ENCODE assay signal across 14 mouse cellular contexts in genomic region chr16:8595411-8595810, GRCm38 (mm10). TPM values are rescaled to one million over a fixed set of nuclear protein-coding genes. Genes with fewer than 3 reads are reported as not detected.
DNase-seq lines count a peak whose midpoint lies in the region; ATAC-seq and TF ChIP-seq lines count a peak whose summit lies in the region.
"Had no signal": no experiment of that assay in that cellular context is flagged by ENCODE, and none has a peak within 500 bp of the region (broad histone marks: within the 10 kb centered on the region; RNA-seq: fewer than 3 reads in every experiment).

No protein-coding gene starts in this region.

- no peak overlapping the region for H3K9ac ChIP-seq in embryonic facial prominence, embryonic 14.5 days (ENCODE audit: low read depth, low read length)
- no peak overlapping the region for H3K9ac ChIP-seq in liver, postnatal 0 days (replicated peaks)
- H3K9ac ChIP-seq: liver, embryonic 13.5 days had no signal

- no peaks in the 10 kb centered on the region for H3K27me3 ChIP-seq in embryonic facial prominence, embryonic 14.5 days (replicated peaks; ENCODE audit: control insufficient read depth, insufficient read depth, low read length)
- H3K27me3 ChIP-seq in embryonic facial prominence, embryonic 10.5 days (replicated peaks; ENCODE audit: low read depth, poor library complexity, severe bottlenecking), result no peaks in the 10 kb centered on the region
- no peaks in the 10 kb centered on the region for H3K27me3 ChIP-seq in liver, postnatal 0 days (ENCODE audit: insufficient read depth, low read length)
- H3K27me3 ChIP-seq: liver, embryonic 13.5 days had no signal

- peak; percentile 64 for DNase-seq in embryonic facial prominence, embryonic 14.5 days (ENCODE audit: low spot score)
- no peak for DNase-seq in embryonic facial prominence, embryonic 10.5 days (ENCODE audit: low spot score)
- peak; percentile 5 to 39 for DNase-seq in lung, postnatal 4 days
- DNase-seq in lung, postnatal 36 days, result no peak
- peak; percentile 28 to 52 for DNase-seq in left cerebral cortex, adult 18-20 months (ENCODE audit: low spot score in 2 of 2)
- DNase-seq in telencephalon, adult 2 months (ENCODE audit: low read depth, low spot score), result peak; percentile 79
- DNase-seq in liver, postnatal 0 days, result no peak
- no peak for DNase-seq in cerebellum, adult 18-20 months
- DNase-seq: adrenal gland, postnatal 10 days; cerebellum, postnatal 25 days; kidney, adult 8-10 months; liver, embryonic 13.5 days; thymus, adult 2 months had no signal

- ATAC-seq in embryonic facial prominence, embryonic 14.5 days (ENCODE audit: low read depth), result no peak
- ATAC-seq in liver, postnatal 0 days, result no peak

- no peak overlapping the region for H3K4me3 ChIP-seq in embryonic facial prominence, embryonic 14.5 days (ENCODE audit: low read depth, low read length)
- H3K4me3 ChIP-seq in embryonic facial prominence, embryonic 10.5 days, result no peak overlapping the region
- H3K4me3 ChIP-seq in liver, postnatal 0 days (ENCODE audit: low read depth, low read length), result no peak overlapping the region
- H3K4me3 ChIP-seq: liver, embryonic 13.5 days had no signal

- H3K27ac ChIP-seq in embryonic facial prominence, embryonic 14.5 days (replicated peaks; ENCODE audit: low read depth, low read length), result no peak overlapping the region
- no peak overlapping the region for H3K27ac ChIP-seq in embryonic facial prominence, embryonic 10.5 days (replicated peaks)
- no peak overlapping the region for H3K27ac ChIP-seq in liver, postnatal 0 days (ENCODE audit: low read depth)
- H3K27ac ChIP-seq: liver, embryonic 13.5 days had no signal

- 57% methylated on average over 4 of the region's 4 CpGs for WGBS in embryonic facial prominence, embryonic 14.5 days
- 81% methylated on average over 4 of the region's 4 CpGs for WGBS in embryonic facial prominence, embryonic 10.5 days
- WGBS in liver, postnatal 0 days (ENCODE audit: insufficient replicate concordance), result 68% methylated on average over 4 of the region's 4 CpGs

- no peaks in the 10 kb centered on the region for H3K36me3 ChIP-seq in embryonic facial prominence, embryonic 14.5 days (ENCODE audit: control insufficient read depth, insufficient read depth, low read length)
- no peaks in the 10 kb centered on the region; the same call in 1 of the 2 replicates for H3K36me3 ChIP-seq in embryonic facial prominence, embryonic 10.5 days (replicated peaks)
- no peaks in the 10 kb centered on the region for H3K36me3 ChIP-seq in liver, postnatal 0 days (replicated peaks; ENCODE audit: insufficient read depth, low read length)
- H3K36me3 ChIP-seq: G1E had no signal

- no peak for TF ChIP-seq CTCF in liver, postnatal 0 days (IDR thresholded peaks at IDR 0.05; ENCODE audit: low read depth)

- no peaks in the 10 kb centered on the region for H3K4me1 ChIP-seq in embryonic facial prominence, embryonic 14.5 days (ENCODE audit: control insufficient read depth, insufficient read depth, low read length)
- H3K4me1 ChIP-seq in embryonic facial prominence, embryonic 10.5 days, result no peaks in the 10 kb centered on the region
- H3K4me1 ChIP-seq in liver, postnatal 0 days (ENCODE audit: insufficient read depth), result no peaks in the 10 kb centered on the region
- H3K4me1 ChIP-seq: liver, embryonic 13.5 days had no signal

- H3K9me3 ChIP-seq in embryonic facial prominence, embryonic 14.5 days (ENCODE audit: control insufficient read depth, low read length), result no peaks in the 10 kb centered on the region
- H3K9me3 ChIP-seq in embryonic facial prominence, embryonic 10.5 days, result no peaks in the 10 kb centered on the region
- H3K9me3 ChIP-seq in liver, postnatal 0 days (ENCODE audit: low read length), result no peaks in the 10 kb centered on the region
- H3K9me3 ChIP-seq: G1E; liver, embryonic 13.5 days had no signal

- TF ChIP-seq EP300 in liver, postnatal 0 days (IDR thresholded peaks at IDR 0.05; ENCODE audit: low read depth), result no peak

- H3K4me2 ChIP-seq in embryonic facial prominence, embryonic 14.5 days (ENCODE audit: low read depth, low read length), result no peak overlapping the region
- no peak overlapping the region for H3K4me2 ChIP-seq in liver, postnatal 0 days (ENCODE audit: low read depth, low read length)
- H3K4me2 ChIP-seq: liver, embryonic 13.5 days had no signal

RNA-seq across cellular contexts. Expression of gene Pmm2, which starts 42.1 kb away (rescaled TPM):
- polyA plus RNA-seq in embryonic facial prominence, embryonic 14.5 days (2014; fragmentation: Nextera tagmentation; extraction: Ambion mirVana), result 42.4 and 47.5 TPM in 2 replicates
- 54.1 and 58.7 TPM in 2 replicates for polyA plus RNA-seq in embryonic facial prominence, embryonic 10.5 days (2016; fragmentation: Nextera tagmentation; extraction: Ambion mirVana)
- total RNA-seq in left cerebral cortex, adult 18-20 months (2021), result 10 to 100 TPM; 26.0 to 28.9 TPM
- 37.2 and 38.0 TPM in 2 replicates for polyA plus RNA-seq in liver, postnatal 0 days (2015; fragmentation: Nextera tagmentation; extraction: Ambion mirVana)

RNA-seq across cellular contexts. Expression of gene Tmem186, which starts 42.1 kb away (rescaled TPM):
- polyA plus RNA-seq in embryonic facial prominence, embryonic 14.5 days (2014; fragmentation: Nextera tagmentation; extraction: Ambion mirVana), result 11.4 and 14.1 TPM in 2 replicates
- 23.5 and 25.4 TPM in 2 replicates for polyA plus RNA-seq in embryonic facial prominence, embryonic 10.5 days (2016; fragmentation: Nextera tagmentation; extraction: Ambion mirVana)
- 10 to 100 TPM; 12.4 to 12.7 TPM for total RNA-seq in left cerebral cortex, adult 18-20 months (2021)
- polyA plus RNA-seq in liver, postnatal 0 days (2015; fragmentation: Nextera tagmentation; extraction: Ambion mirVana), result 6.2 and 7.0 TPM in 2 replicates

Comparison
In these comparisons a context has a peak if more than half of its experiments do, and no peak if none do; other contexts are left out.
1. DNase-seq: peak in embryonic facial prominence, embryonic 14.5 days (single experiment), lung, postnatal 4 days (2 of 2), left cerebral cortex, adult 18-20 months (2 of 2) and telencephalon, adult 2 months (single experiment); none in embryonic facial prominence, embryonic 10.5 days (single experiment), lung, postnatal 36 days (single experiment), liver, postnatal 0 days (single experiment) and cerebellum, adult 18-20 months (0 of 2).